Mouse (Mus musculus) limb, embryonic 11.5 days (tissue): ENCODE measurements at regions not wholly inside any gene's neighbourhood (a gene's known extent, or its start where the extent isn't known, plus 50 kb on each side); places are given as distances from the start of the nearest gene placed in this dataset.

Experiments
- ATAC-seq: fragments of 200-750 bp; cut with Nextera tagmentation; 2 replicates; pipeline ENCODE4 v1.8.0; 2017; ENCODE audit warnings: low read depth; ENCODE audit not compliant: insufficient number of reproducible peaks, low FRiP score, low TSS enrichment
- DNase-seq: peaks from one replicate; pipeline ENCODE4 v3.0.0-alpha.2; 2015; ENCODE audit warnings: low spot score
- H3K27ac ChIP-seq: fragments of 300-500 bp; sonication (generic); replicated peaks from 2 replicates; pipeline ENCODE4 v1.5.1; 2014; ENCODE audit warnings: low read depth, mild to moderate bottlenecking, low read length
- H3K27me3 ChIP-seq: fragments of 300-500 bp; sonication (generic); 2 replicates; pipeline ENCODE4 v1.6.1; 2014; ENCODE audit warnings: mild to moderate bottlenecking, low read length, mixed read lengths; ENCODE audit not compliant: control insufficient read depth, insufficient read depth
- H3K36me3 ChIP-seq: fragments of 300-500 bp; sonication (generic); 2 replicates; pipeline ENCODE4 v1.6.1; 2014; ENCODE audit warnings: mild to moderate bottlenecking, low read length, moderate library complexity, mixed read lengths; ENCODE audit not compliant: control insufficient read depth, insufficient read depth
- H3K4me1 ChIP-seq: fragments of 300-500 bp; sonication (generic); 2 replicates; pipeline ENCODE4 v1.6.1; 2014; ENCODE audit warnings: low read length, mixed read lengths; ENCODE audit not compliant: control insufficient read depth, insufficient read depth
- H3K4me2 ChIP-seq: fragments of 300-500 bp; sonication (generic); 2 replicates; pipeline ENCODE4 v1.6.1; 2014; ENCODE audit warnings: low read depth, mild to moderate bottlenecking, moderate library complexity; ENCODE audit not compliant: severe bottlenecking
- H3K4me3 ChIP-seq: fragments of 300-500 bp; sonication (generic); 2 replicates; pipeline ENCODE4 v1.5.1; 2014; ENCODE audit warnings: low read depth, low read length
- H3K9ac ChIP-seq: fragments of 300-500 bp; sonication (generic); 2 replicates; pipeline ENCODE4 v1.6.1; 2014; ENCODE audit warnings: mild to moderate bottlenecking, low read length
- H3K9me3 ChIP-seq: fragments of 300-500 bp; sonication (generic); 2 replicates; pipeline ENCODE4 v1.6.1; 2016; ENCODE audit warnings: low read length; ENCODE audit not compliant: control insufficient read depth
- WGBS: fragments of 180-500 bp; shearing (Covaris S2); extraction: QIAGEN DNeasy Blood & Tissue Kit; methylation state at CpG from one replicate; pipeline ENCODE4 v1.1.7; 2014; 5-methylcytosine and 5-hydroxymethylcytosine counted together

- Histone ChIP-seq H3K4me1 (no peaks in the 10 kb centered on the region), H3K4me3 (no peak overlapping the region), H3K9me3 (no peaks in the 10 kb centered on the region), H3K27ac (no peak overlapping the region), H3K36me3 (no peaks in the 10 kb centered on the region), H3K9ac (no peak overlapping the region), H3K27me3 (0 out of 2 replicates have a peak, but pooled peaks cover 3% of the 10 kb centered on the region), H3K4me2 (no peak overlapping the region)
- ATAC-seq: no peak
- no peak for DNase-seq
- 84% methylated on average over 12 of the region's 12 CpGs for WGBS
Measured at GRCm38 (mm10) chr12:56448786-56449564, 87.7 kb downstream of the Nkx2-1 start.

- Histone ChIP-seq H3K27ac (no peak overlapping the region), H3K36me3 (no peaks in the 10 kb centered on the region), H3K27me3 (0 out of 2 replicates have a peak, but pooled peaks cover 5% of the 10 kb centered on the region), H3K4me3 (no peak overlapping the region), H3K4me1 (peaks cover 15% of the 10 kb centered on the region), H3K9ac (no peak overlapping the region), H3K4me2 (no peak overlapping the region), H3K9me3 (no peaks in the 10 kb centered on the region)
- WGBS: 22% methylated on average over 8 of the region's 8 CpGs
- ATAC-seq (0 out of 2 replicates have a peak, but pooled peaks have one; percentile 51), DNase-seq (peak; percentile 32)
Measured at GRCm38 (mm10) chr12:56441166-56441817, 95.4 kb downstream of the Nkx2-1 start.

GRCm38 (mm10) chr12:56440068-56440847, 94.6 kb upstream of the Mbip start:
- Histone ChIP-seq H3K27ac (no peak overlapping the region), H3K9me3 (no peaks in the 10 kb centered on the region), H3K4me2 (peak overlapping the region; percentile 25; the same call in 1 of the 2 replicates), H3K27me3 (0 out of 2 replicates have a peak, but pooled peaks cover 2% of the 10 kb centered on the region), H3K9ac (no peak overlapping the region), H3K36me3 (no peaks in the 10 kb centered on the region), H3K4me1 (peaks cover 15% of the 10 kb centered on the region), H3K4me3 (no peak overlapping the region)
- DNase-seq (peak; percentile 55), ATAC-seq (peak; percentile 68; the same call in 1 of the 2 replicates)
- WGBS: 15% methylated on average over 12 of the region's 12 CpGs

GRCm38 (mm10) chr12:56438384-56438783, 92.7 kb upstream of the Mbip start:
- WGBS: 85% methylated on average over 3 of the region's 3 CpGs
- Histone ChIP-seq H3K9me3 (no peaks in the 10 kb centered on the region), H3K4me1 (peaks cover 15% of the 10 kb centered on the region), H3K4me3 (no peak overlapping the region), H3K9ac (no peak overlapping the region), H3K4me2 (no peak overlapping the region), H3K36me3 (no peaks in the 10 kb centered on the region), H3K27me3 (0 out of 2 replicates have a peak, but pooled peaks cover 2% of the 10 kb centered on the region), H3K27ac (no peak overlapping the region)
- no peak for DNase-seq
- ATAC-seq: no peak

GRCm38 (mm10) chr12:56437975-56438374, 92.3 kb upstream of the Mbip start:
- ATAC-seq: no peak
- WGBS: 88% methylated on average over 3 of the region's 3 CpGs

GRCm38 (mm10) chr12:56426681-56427246, 81.1 kb upstream of the Mbip start:
- Histone ChIP-seq H3K9me3 (no peaks in the 10 kb centered on the region), H3K9ac (no peak overlapping the region), H3K36me3 (no peaks in the 10 kb centered on the region), H3K4me3 (no peak overlapping the region), H3K27ac (no peak overlapping the region), H3K4me2 (no peak overlapping the region), H3K4me1 (no peaks in the 10 kb centered on the region), H3K27me3 (no peaks in the 10 kb centered on the region)
- ATAC-seq: no peak
- 87% methylated on average over 9 of the region's 9 CpGs for WGBS
- DNase-seq: no peak

More at GRCm38 (mm10) chr12:56437975-56438374, 92.3 kb upstream of the Mbip start:
- Histone ChIP-seq H3K9ac (no peak overlapping the region), H3K36me3 (no peaks in the 10 kb centered on the region), H3K4me1 (peaks cover 15% of the 10 kb centered on the region), H3K4me2 (no peak overlapping the region), H3K9me3 (no peaks in the 10 kb centered on the region), H3K4me3 (no peak overlapping the region), H3K27ac (no peak overlapping the region), H3K27me3 (0 out of 2 replicates have a peak, but pooled peaks cover 2% of the 10 kb centered on the region)
- DNase-seq: no peak

- DNase-seq (no peak), ATAC-seq (no peak)
- no peak overlapping the region for H3K4me2 ChIP-seq
- H3K36me3 ChIP-seq: no peaks in the 10 kb centered on the region
- no peaks in the 10 kb centered on the region for H3K27me3 ChIP-seq
- H3K4me3 ChIP-seq: no peak overlapping the region
- H3K9ac ChIP-seq: no peak overlapping the region
- no peaks in the 10 kb centered on the region for H3K4me1 ChIP-seq
- WGBS: 89% methylated on average over 7 of the region's 7 CpGs
- no peak overlapping the region for H3K27ac ChIP-seq
- H3K9me3 ChIP-seq: no peaks in the 10 kb centered on the region
Measured at GRCm38 (mm10) chr12:56416106-56416505, 70.4 kb upstream of the Mbip start.
